Mouse (Mus musculus): ENCODE data around the gene Exph5. TPM values are rescaled to one million over a fixed set of nuclear protein-coding genes. Genes with fewer than 3 reads are reported as not detected.

The Exph5 gene
- polyA plus RNA-seq, 1 experiment from 2014 or later: 0.98 TPM

- DNase-seq (ENCODE audit: low spot score) (no peak), ATAC-seq (replicated peaks; ENCODE audit: insufficient number of reproducible peaks, low FRiP score, low TSS enrichment, low read depth) (no peak)
- 86% methylated on average over 13 of the region's 13 CpGs for WGBS
- Histone ChIP-seq H3K27me3 (ENCODE audit: control insufficient read depth, insufficient read depth, low read length) (no peaks in the 10 kb centered on the region), H3K4me3 (ENCODE audit: low read depth, low read length) (no peak overlapping the region), H3K9me3 (replicated peaks; ENCODE audit: control insufficient read depth, low read length) (no peaks in the 10 kb centered on the region), H3K4me1 (ENCODE audit: control insufficient read depth, insufficient read depth, low read length) (no peaks in the 10 kb centered on the region), H3K36me3 (replicated peaks; ENCODE audit: control insufficient read depth, insufficient read depth, low read depth, low read length) (no peaks in the 10 kb centered on the region), H3K4me2 (ENCODE audit: low read depth, low read length) (no peak overlapping the region), H3K27ac (replicated peaks; ENCODE audit: low read depth, low read length) (no peak overlapping the region), H3K9ac (replicated peaks; ENCODE audit: low read length) (no peak overlapping the region)
Measured at GRCm38 (mm10) chr9:53397685-53398387, 96.4 kb downstream of the Exph5 start.

- H3K9ac ChIP-seq (replicated peaks; ENCODE audit: low read length): no peak overlapping the region
- no peak overlapping the region for H3K27ac ChIP-seq (replicated peaks; ENCODE audit: low read depth, low read length)
- WGBS: 11% methylated on average over 5 of the region's 5 CpGs
- H3K4me3 ChIP-seq (ENCODE audit: low read depth, low read length): no peak overlapping the region
- H3K36me3 ChIP-seq (replicated peaks; ENCODE audit: control insufficient read depth, insufficient read depth, low read depth, low read length): no peaks in the 10 kb centered on the region
- H3K9me3 ChIP-seq (replicated peaks; ENCODE audit: control insufficient read depth, low read length): no peaks in the 10 kb centered on the region
- H3K4me1 ChIP-seq (ENCODE audit: control insufficient read depth, insufficient read depth, low read length): no peaks in the 10 kb centered on the region
- ATAC-seq (replicated peaks; ENCODE audit: insufficient number of reproducible peaks, low FRiP score, low TSS enrichment, low read depth) (no peak), DNase-seq (ENCODE audit: low spot score) (peak; percentile 74)
- H3K27me3 ChIP-seq (ENCODE audit: control insufficient read depth, insufficient read depth, low read length): no peaks in the 10 kb centered on the region
- no peak overlapping the region for H3K4me2 ChIP-seq (ENCODE audit: low read depth, low read length)
Measured at GRCm38 (mm10) chr9:53398388-53398700, 96.9 kb downstream of the Exph5 start.

GRCm38 (mm10) chr9:53399537-53399936, 98.1 kb downstream of the Exph5 start:
- Histone ChIP-seq H3K4me3 (ENCODE audit: low read depth, low read length) (no peak overlapping the region), H3K9me3 (replicated peaks; ENCODE audit: control insufficient read depth, low read length) (no peaks in the 10 kb centered on the region), H3K27me3 (ENCODE audit: control insufficient read depth, insufficient read depth, low read length) (no peaks in the 10 kb centered on the region), H3K36me3 (replicated peaks; ENCODE audit: control insufficient read depth, insufficient read depth, low read depth, low read length) (no peaks in the 10 kb centered on the region), H3K9ac (replicated peaks; ENCODE audit: low read length) (no peak overlapping the region), H3K27ac (replicated peaks; ENCODE audit: low read depth, low read length) (no peak overlapping the region), H3K4me1 (ENCODE audit: control insufficient read depth, insufficient read depth, low read length) (no peaks in the 10 kb centered on the region), H3K4me2 (ENCODE audit: low read depth, low read length) (no peak overlapping the region)
- ATAC-seq (replicated peaks; ENCODE audit: insufficient number of reproducible peaks, low FRiP score, low TSS enrichment, low read depth) (no peak), DNase-seq (ENCODE audit: low spot score) (no peak)
- WGBS: 93% methylated on average over 8 of the region's 8 CpGs

- Histone ChIP-seq H3K4me2 (ENCODE audit: low read depth, low read length) (no peak overlapping the region), H3K9ac (replicated peaks; ENCODE audit: low read length) (no peak overlapping the region), H3K27ac (replicated peaks; ENCODE audit: low read depth, low read length) (no peak overlapping the region), H3K27me3 (ENCODE audit: control insufficient read depth, insufficient read depth, low read length) (no peaks in the 10 kb centered on the region), H3K4me1 (ENCODE audit: control insufficient read depth, insufficient read depth, low read length) (no peaks in the 10 kb centered on the region; the same call in 1 of the 2 replicates), H3K4me3 (ENCODE audit: low read depth, low read length) (no peak overlapping the region), H3K36me3 (replicated peaks; ENCODE audit: control insufficient read depth, insufficient read depth, low read depth, low read length) (no peaks in the 10 kb centered on the region), H3K9me3 (replicated peaks; ENCODE audit: control insufficient read depth, low read length) (no peaks in the 10 kb centered on the region)
- DNase-seq (ENCODE audit: low spot score) (no peak), ATAC-seq (replicated peaks; ENCODE audit: insufficient number of reproducible peaks, low FRiP score, low TSS enrichment, low read depth) (no peak)
- WGBS: 90% methylated on average over 4 of the region's 4 CpGs
Measured at GRCm38 (mm10) chr9:53400696-53401095, 99.2 kb downstream of the Exph5 start.

GRCm38 (mm10) chr9:53401146-53401545, 99.7 kb downstream of the Exph5 start:
- H3K4me2 ChIP-seq (ENCODE audit: low read depth, low read length): no peak overlapping the region
- WGBS: 85% methylated on average over 8 of the region's 8 CpGs
- no peak for ATAC-seq (replicated peaks; ENCODE audit: insufficient number of reproducible peaks, low FRiP score, low TSS enrichment, low read depth)
- no peaks in the 10 kb centered on the region for H3K9me3 ChIP-seq (replicated peaks; ENCODE audit: control insufficient read depth, low read length)
- no peaks in the 10 kb centered on the region for H3K27me3 ChIP-seq (ENCODE audit: control insufficient read depth, insufficient read depth, low read length)
- no peaks in the 10 kb centered on the region; the same call in 1 of the 2 replicates for H3K4me1 ChIP-seq (ENCODE audit: control insufficient read depth, insufficient read depth, low read length)
- no peak overlapping the region for H3K4me3 ChIP-seq (ENCODE audit: low read depth, low read length)
- H3K27ac ChIP-seq (replicated peaks; ENCODE audit: low read depth, low read length): no peak overlapping the region
- H3K36me3 ChIP-seq (replicated peaks; ENCODE audit: control insufficient read depth, insufficient read depth, low read depth, low read length): no peaks in the 10 kb centered on the region
- no peak overlapping the region for H3K9ac ChIP-seq (replicated peaks; ENCODE audit: low read length)
- no peak for DNase-seq (ENCODE audit: low spot score)

- no peak for DNase-seq (ENCODE audit: low spot score)
- H3K27ac ChIP-seq (replicated peaks; ENCODE audit: low read depth, low read length): no peak within 1 kb of the TSS
- peak within 1 kb of the TSS; percentile 16 for H3K4me2 ChIP-seq (ENCODE audit: low read depth, low read length)
- no peaks in the 10 kb centered on the region for H3K36me3 ChIP-seq (replicated peaks; ENCODE audit: control insufficient read depth, insufficient read depth, low read depth, low read length)
- no peak within 1 kb of the TSS for H3K4me3 ChIP-seq (ENCODE audit: low read depth, low read length)
- whole genome bisulfite sequencing: 39% methylated on average over 11 of the region's 11 CpGs
- no peaks in the 10 kb centered on the region for H3K27me3 ChIP-seq (ENCODE audit: control insufficient read depth, insufficient read depth, low read length)
- no peak for ATAC-seq (replicated peaks; ENCODE audit: insufficient number of reproducible peaks, low FRiP score, low TSS enrichment, low read depth)
- H3K9me3 ChIP-seq (replicated peaks; ENCODE audit: control insufficient read depth, low read length): no peaks in the 10 kb centered on the region
- H3K9ac ChIP-seq (replicated peaks; ENCODE audit: low read length): no peak within 1 kb of the TSS
- no peaks in the 10 kb centered on the region; the same call in 1 of the 2 replicates for H3K4me1 ChIP-seq (ENCODE audit: control insufficient read depth, insufficient read depth, low read length)
Measured at GRCm38 (mm10) chr9:53402291-53402711, 100.8 kb downstream of the Exph5 start, which contains the start of gene 4930550C14Rik. Gene 4930550C14Rik (plus strand): TSS chr9:53402325.

GRCm38 (mm10) chr9:53402991-53403390, 101.5 kb downstream of the Exph5 start:
- no peak for DNase-seq (ENCODE audit: low spot score)
- no peak overlapping the region for H3K9ac ChIP-seq (replicated peaks; ENCODE audit: low read length)
- H3K27me3 ChIP-seq (ENCODE audit: control insufficient read depth, insufficient read depth, low read length): no peaks in the 10 kb centered on the region
- H3K4me3 ChIP-seq (ENCODE audit: low read depth, low read length): no peak overlapping the region
- no peaks in the 10 kb centered on the region; the same call in 1 of the 2 replicates for H3K4me1 ChIP-seq (ENCODE audit: control insufficient read depth, insufficient read depth, low read length)
- no peaks in the 10 kb centered on the region for H3K9me3 ChIP-seq (replicated peaks; ENCODE audit: control insufficient read depth, low read length)
- no peak for ATAC-seq (replicated peaks; ENCODE audit: insufficient number of reproducible peaks, low FRiP score, low TSS enrichment, low read depth)
- no peaks in the 10 kb centered on the region for H3K36me3 ChIP-seq (replicated peaks; ENCODE audit: control insufficient read depth, insufficient read depth, low read depth, low read length)
- no peak overlapping the region for H3K4me2 ChIP-seq (ENCODE audit: low read depth, low read length)
- 72% methylated on average over 8 of the region's 8 CpGs for WGBS
- H3K27ac ChIP-seq (replicated peaks; ENCODE audit: low read depth, low read length): no peak overlapping the region

- H3K4me1 ChIP-seq (ENCODE audit: control insufficient read depth, insufficient read depth, low read length): no peaks in the 10 kb centered on the region; the same call in 1 of the 2 replicates
- WGBS: 82% methylated on average over 6 of the region's 6 CpGs
- H3K27me3 ChIP-seq (ENCODE audit: control insufficient read depth, insufficient read depth, low read length): no peaks in the 10 kb centered on the region
- H3K9ac ChIP-seq (replicated peaks; ENCODE audit: low read length): no peak overlapping the region
- DNase-seq (ENCODE audit: low spot score): no peak
- H3K9me3 ChIP-seq (replicated peaks; ENCODE audit: control insufficient read depth, low read length): no peaks in the 10 kb centered on the region
- H3K4me3 ChIP-seq (ENCODE audit: low read depth, low read length): no peak overlapping the region
- no peak overlapping the region for H3K4me2 ChIP-seq (ENCODE audit: low read depth, low read length)
- H3K36me3 ChIP-seq (replicated peaks; ENCODE audit: control insufficient read depth, insufficient read depth, low read depth, low read length): no peaks in the 10 kb centered on the region
- ATAC-seq (replicated peaks; ENCODE audit: insufficient number of reproducible peaks, low FRiP score, low TSS enrichment, low read depth): no peak
- no peak overlapping the region for H3K27ac ChIP-seq (replicated peaks; ENCODE audit: low read depth, low read length)
Measured at GRCm38 (mm10) chr9:53404050-53404752, 102.7 kb downstream of the Exph5 start.
